Mouse (Mus musculus) limb, embryonic 12.5 days (tissue): Measurements from ENCODE around the gene Ugt1a9. TPM values are rescaled to one million over a fixed set of nuclear protein-coding genes. Genes with fewer than 3 reads are reported as not detected.
A peak's percentile ranks its signal among the peaks of the same experiment; 100 is the strongest.

Experiments used
- ATAC-seq: fragments of 200-750 bp; cut with Nextera tagmentation; 2 replicates; pipeline ENCODE4 v1.8.0; 2017; ENCODE audit warnings: low read depth, moderate TSS enrichment; ENCODE audit not compliant: insufficient number of reproducible peaks, insufficient read depth, low FRiP score, low TSS enrichment
- H3K27ac ChIP-seq: fragments of 300-500 bp; sonication (generic); 2 replicates; pipeline ENCODE4 v1.5.1; 2016; ENCODE audit warnings: mild to moderate bottlenecking, moderate library complexity
- H3K27me3 ChIP-seq: fragments of 300-500 bp; sonication (generic); 2 replicates; pipeline ENCODE4 v1.6.1; 2016; ENCODE audit warnings: mild to moderate bottlenecking, moderate library complexity
- H3K36me3 ChIP-seq: fragments of 300-500 bp; sonication (generic); 2 replicates; pipeline ENCODE4 v1.6.1; 2016; ENCODE audit warnings: mild to moderate bottlenecking, moderate library complexity
- H3K4me1 ChIP-seq: fragments of 300-500 bp; sonication (generic); replicated peaks from 2 replicates; pipeline ENCODE4 v1.6.1; 2016
- H3K4me2 ChIP-seq: fragments of 300-500 bp; sonication (generic); 2 replicates; pipeline ENCODE4 v1.6.1; 2016; ENCODE audit warnings: mild to moderate bottlenecking, moderate library complexity
- H3K4me3 ChIP-seq: fragments of 300-500 bp; sonication (generic); replicated peaks from 2 replicates; pipeline ENCODE4 v1.5.1; 2016; ENCODE audit warnings: mild to moderate bottlenecking
- H3K9ac ChIP-seq: fragments of 300-500 bp; sonication (generic); replicated peaks from 2 replicates; pipeline ENCODE4 v1.6.1; 2016; ENCODE audit warnings: mild to moderate bottlenecking, moderate library complexity
- H3K9me3 ChIP-seq: fragments of 300-500 bp; sonication (generic); 2 replicates; pipeline ENCODE4 v1.6.1; 2016; ENCODE audit warnings: mild to moderate bottlenecking, moderate library complexity
- WGBS: fragments of 180-500 bp; shearing (Covaris S2); methylation state at CpG from one replicate; pipeline ENCODE4 v1.1.7; 2016; 5-methylcytosine and 5-hydroxymethylcytosine counted together
- polyA plus RNA-seq: library from polyadenylated mRNA; unstranded; fragments of >200 nt; fragmentation: Nextera tagmentation; extraction: Ambion mirVana; gene quantifications from 2 replicates; pipeline ENCODE4 v1.2.1, GENCODE M21; 2016

Ugt1a9 gene
- polyA plus RNA-seq, 1 experiment from 2014 or later, result not detected

GRCm38 (mm10) chr1:88256886-88257663, 186.5 kb downstream of the Ugt1a9 start:
- Histone ChIP-seq H3K4me3 (no peak overlapping the region), H3K36me3 (peaks cover 30% of the 10 kb centered on the region), H3K27me3 (no peaks in the 10 kb centered on the region), H3K9ac (no peak overlapping the region), H3K27ac (no peak overlapping the region), H3K4me2 (no peak overlapping the region), H3K9me3 (peaks cover 84% of the 10 kb centered on the region), H3K4me1 (0 out of 2 replicates have a peak, but pooled peaks cover 2% of the 10 kb centered on the region)
- 77% methylated on average over 10 of the region's 10 CpGs for WGBS
- ATAC-seq, result no peak

- 81% methylated on average over 6 of the region's 6 CpGs for WGBS
- Histone ChIP-seq H3K9ac (no peak overlapping the region), H3K36me3 (peaks cover 36% of the 10 kb centered on the region), H3K27ac (no peak overlapping the region), H3K4me2 (no peak overlapping the region), H3K4me1 (0 out of 2 replicates have a peak, but pooled peaks cover 2% of the 10 kb centered on the region), H3K27me3 (no peaks in the 10 kb centered on the region), H3K4me3 (no peak overlapping the region), H3K9me3 (peaks cover 78% of the 10 kb centered on the region)
- ATAC-seq, result no peak
Observed at GRCm38 (mm10) chr1:88257681-88258080, 187.1 kb downstream of the Ugt1a9 start.

GRCm38 (mm10) chr1:88258361-88258760, 187.8 kb downstream of the Ugt1a9 start:
- WGBS, result 70% methylated on average over 6 of the region's 6 CpGs
- no peak overlapping the region for H3K4me3 ChIP-seq
- H3K27ac ChIP-seq, result no peak overlapping the region
- H3K9me3 ChIP-seq, result peaks cover 71% of the 10 kb centered on the region
- H3K27me3 ChIP-seq, result no peaks in the 10 kb centered on the region
- no peak for ATAC-seq
- 0 out of 2 replicates have a peak, but pooled peaks cover 2% of the 10 kb centered on the region for H3K4me1 ChIP-seq
- peaks cover 43% of the 10 kb centered on the region for H3K36me3 ChIP-seq
- H3K4me2 ChIP-seq, result no peak overlapping the region
- no peak overlapping the region for H3K9ac ChIP-seq

- H3K27me3 ChIP-seq, result no peaks in the 10 kb centered on the region
- 0 out of 2 replicates have a peak, but pooled peaks cover 2% of the 10 kb centered on the region for H3K4me1 ChIP-seq
- peaks cover 50% of the 10 kb centered on the region for H3K36me3 ChIP-seq
- H3K4me2 ChIP-seq, result no peak overlapping the region
- H3K9ac ChIP-seq, result no peak overlapping the region
- H3K27ac ChIP-seq, result no peak overlapping the region
- no peak overlapping the region for H3K4me3 ChIP-seq
- H3K9me3 ChIP-seq, result peaks cover 68% of the 10 kb centered on the region
- 75% methylated on average over 8 of the region's 8 CpGs for WGBS
- ATAC-seq, result no peak
Observed at GRCm38 (mm10) chr1:88258881-88259642, 188.5 kb downstream of the Ugt1a9 start.

GRCm38 (mm10) chr1:88259643-88260024, 189.0 kb downstream of the Ugt1a9 start:
- no peak overlapping the region for H3K27ac ChIP-seq
- no peak overlapping the region for H3K4me3 ChIP-seq
- peaks cover 63% of the 10 kb centered on the region for H3K9me3 ChIP-seq
- 80% methylated on average over 4 of the region's 4 CpGs for whole genome bisulfite sequencing
- no peaks in the 10 kb centered on the region for H3K27me3 ChIP-seq
- ATAC-seq, result 0 out of 2 replicates have a peak, but pooled peaks have one; percentile 3
- no peak overlapping the region for H3K9ac ChIP-seq
- H3K4me1 ChIP-seq, result 0 out of 2 replicates have a peak, but pooled peaks cover 2% of the 10 kb centered on the region
- H3K4me2 ChIP-seq, result no peak overlapping the region
- peaks cover 56% of the 10 kb centered on the region for H3K36me3 ChIP-seq

GRCm38 (mm10) chr1:88260114-88260513, 189.5 kb downstream of the Ugt1a9 start:
- Histone ChIP-seq H3K4me1 (0 out of 2 replicates have a peak, but pooled peaks cover 2% of the 10 kb centered on the region), H3K9ac (no peak overlapping the region), H3K4me2 (no peak overlapping the region), H3K27ac (no peak overlapping the region), H3K36me3 (peaks cover 60% of the 10 kb centered on the region), H3K4me3 (no peak overlapping the region), H3K9me3 (peaks cover 61% of the 10 kb centered on the region), H3K27me3 (no peaks in the 10 kb centered on the region)
- peak; percentile 6; the same call in 1 of the 2 replicates for ATAC-seq
- 85% methylated on average over 6 of the region's 6 CpGs for WGBS

GRCm38 (mm10) chr1:88260604-88261377, 190.2 kb downstream of the Ugt1a9 start:
- Histone ChIP-seq H3K9me3 (peaks cover 54% of the 10 kb centered on the region), H3K4me2 (no peak overlapping the region), H3K4me1 (0 out of 2 replicates have a peak, but pooled peaks cover 2% of the 10 kb centered on the region), H3K9ac (no peak overlapping the region), H3K27ac (no peak overlapping the region), H3K36me3 (peaks cover 67% of the 10 kb centered on the region), H3K4me3 (no peak overlapping the region), H3K27me3 (no peaks in the 10 kb centered on the region)
- WGBS, result 86% methylated on average over 10 of the region's 10 CpGs
- no peak for ATAC-seq

GRCm38 (mm10) chr1:88261706-88262105, 191.1 kb downstream of the Ugt1a9 start:
- H3K27ac ChIP-seq, result no peak overlapping the region
- no peak overlapping the region for H3K4me2 ChIP-seq
- H3K9ac ChIP-seq, result no peak overlapping the region
- no peaks in the 10 kb centered on the region for H3K27me3 ChIP-seq
- no peak for ATAC-seq
- no peak overlapping the region for H3K4me3 ChIP-seq
- H3K9me3 ChIP-seq, result peaks cover 45% of the 10 kb centered on the region
- WGBS, result 86% methylated on average over 7 of the region's 7 CpGs
- H3K4me1 ChIP-seq, result 0 out of 2 replicates have a peak, but pooled peaks cover 2% of the 10 kb centered on the region
- H3K36me3 ChIP-seq, result peaks cover 76% of the 10 kb centered on the region

GRCm38 (mm10) chr1:88262255-88262654, 191.7 kb downstream of the Ugt1a9 start:
- Histone ChIP-seq H3K4me1 (0 out of 2 replicates have a peak, but pooled peaks cover 2% of the 10 kb centered on the region), H3K36me3 (peaks cover 82% of the 10 kb centered on the region), H3K27me3 (no peaks in the 10 kb centered on the region), H3K4me2 (no peak overlapping the region), H3K27ac (no peak overlapping the region), H3K9ac (no peak overlapping the region), H3K9me3 (peaks cover 39% of the 10 kb centered on the region), H3K4me3 (no peak overlapping the region)
- WGBS, result 87% methylated on average over 4 of the region's 4 CpGs
- no peak for ATAC-seq

GRCm38 (mm10) chr1:88262961-88263360, 192.4 kb downstream of the Ugt1a9 start:
- H3K36me3 ChIP-seq, result peaks cover 89% of the 10 kb centered on the region
- H3K4me3 ChIP-seq, result no peak overlapping the region
- no peak overlapping the region for H3K9ac ChIP-seq
- no peak overlapping the region for H3K4me2 ChIP-seq
- H3K27me3 ChIP-seq, result no peaks in the 10 kb centered on the region
- WGBS, result 78% methylated on average over 6 of the region's 6 CpGs
- no peak overlapping the region for H3K27ac ChIP-seq
- H3K9me3 ChIP-seq, result peaks cover 32% of the 10 kb centered on the region
- ATAC-seq, result no peak
- H3K4me1 ChIP-seq, result 0 out of 2 replicates have a peak, but pooled peaks cover 2% of the 10 kb centered on the region
